Mouse (Mus musculus) urinary bladder, adult 18-20 months (tissue): ENCODE measurements around the gene Abhd4.

Source experiments
- DNase-seq, 2 experiments: peaks; one replicate each; pipeline ENCODE4 v3.0.0; 2022; ENCODE audit warnings: low spot score in 2 of 2, mixed read lengths in 2 of 2

The Abhd4 gene

GRCm38 (mm10) chr14:54239002-54239736 lies 14.8 kb upstream of the Abhd4 start:
- peak; percentile 69 to 70 for DNase-seq

- no peak for DNase-seq
These were observed 13.4 kb upstream of the Abhd4 start for GRCm38 (mm10) chr14:54240542-54240941.

- DNase-seq: no peak
These were observed 9.8 kb upstream of the Abhd4 start for GRCm38 (mm10) chr14:54244183-54244582.

- DNase-seq: no peak
These were observed 7.8 kb upstream of the Abhd4 start for GRCm38 (mm10) chr14:54246232-54246631.

- no peak for DNase-seq
These were observed 4.7 kb upstream of the Abhd4 start for GRCm38 (mm10) chr14:54249326-54249725.

GRCm38 (mm10) chr14:54250122-54250521 lies 3.9 kb upstream of the Abhd4 start:
- DNase-seq: no peak

GRCm38 (mm10) chr14:54254670-54255202 lies 748 bp downstream of the Abhd4 start:
- no peak for DNase-seq

GRCm38 (mm10) chr14:54258131-54258670 lies 4.2 kb downstream of the Abhd4 start:
- DNase-seq: no peak

GRCm38 (mm10) chr14:54259003-54259721 lies 5.2 kb downstream of the Abhd4 start:
- DNase-seq: peak; percentile 93 to 96

- no peak for DNase-seq
These were observed 5.7 kb downstream of the Abhd4 start for GRCm38 (mm10) chr14:54259722-54260085.

- DNase-seq: no peak
These were observed 6.2 kb downstream of the Abhd4 start for GRCm38 (mm10) chr14:54260196-54260595.

- no peak for DNase-seq
These were observed 7.4 kb downstream of the Abhd4 start for GRCm38 (mm10) chr14:54261386-54261785.

GRCm38 (mm10) chr14:54262622-54263021 lies 8.6 kb downstream of the Abhd4 start:
- DNase-seq: no peak

GRCm38 (mm10) chr14:54263099-54263498 lies 9.1 kb downstream of the Abhd4 start:
- DNase-seq: no peak

- DNase-seq: no peak
These were observed 10.2 kb downstream of the Abhd4 start for GRCm38 (mm10) chr14:54264231-54264630.

- no peak for DNase-seq
These were observed 11.1 kb downstream of the Abhd4 start for GRCm38 (mm10) chr14:54265093-54265492.

- no peak for DNase-seq
These were observed 12.0 kb downstream of the Abhd4 start for GRCm38 (mm10) chr14:54265951-54266350.

GRCm38 (mm10) chr14:54267966-54268365 lies 14.0 kb downstream of the Abhd4 start:
- no peak for DNase-seq

- no peak for DNase-seq
These were observed 15.6 kb downstream of the Abhd4 start for GRCm38 (mm10) chr14:54269566-54269965.

- no peak for DNase-seq
These were observed 16.4 kb downstream of the Abhd4 start for GRCm38 (mm10) chr14:54270413-54270812.

GRCm38 (mm10) chr14:54271976-54272606 lies 18.1 kb downstream of the Abhd4 start:
- DNase-seq: no peak

- no peak for DNase-seq
These were observed 18.7 kb downstream of the Abhd4 start for GRCm38 (mm10) chr14:54272696-54273095.
